Mouse (Mus musculus) left cerebral cortex, postnatal 14 days (tissue): ENCODE measurements around the gene Map2k3. TPM values are rescaled to one million over a fixed set of nuclear protein-coding genes. Genes with fewer than 3 reads are reported as not detected.

Experiments used
- total RNA-seq, 2 experiments: library from RNA; stranded (reverse); gene quantifications; 2 replicates each; pipeline ENCODE4 v1.2.3; 2021

The Map2k3 gene
- total RNA-seq, 2 experiments from 2014 or later = 12.1 to 14.7 TPM

Other genes starting within 250 kb of the Map2k3 start
- 10 to 100 TPM; 40.4 to 43.8 TPM for gene Llgl1, start 232.3 kb upstream of the Map2k3 start, total RNA-seq
- 10 to 100 TPM; 42.9 to 49.3 TPM for gene Flii, start 204.8 kb upstream of the Map2k3 start, total RNA-seq
- gene Mief2, start 203.6 kb upstream of the Map2k3 start, total RNA-seq = 10 to 100 TPM; 22.3 to 27.6 TPM
- gene Top3a, start 154.7 kb upstream of the Map2k3 start, total RNA-seq = 1 to 10 TPM; 3.4 to 3.9 TPM
- gene Smcr8, start 154.5 kb upstream of the Map2k3 start, total RNA-seq = 10 to 100 TPM; 25.5 to 26.5 TPM
- gene Shmt1, start 120.3 kb upstream of the Map2k3 start, total RNA-seq = 1 to 10 TPM; 1.7 to 2.8 TPM
- 10 to 100 TPM; 30.6 to 31.5 TPM for gene Dhrs7b, start 101.4 kb upstream of the Map2k3 start, total RNA-seq
- gene Tmem11, start 52.8 kb upstream of the Map2k3 start, total RNA-seq = 10 to 100 TPM; 24.7 to 27.0 TPM
- 10 to 100 TPM; 10.6 to 11.8 TPM for gene Natd1, start 17.3 kb upstream of the Map2k3 start, total RNA-seq
- 10 to 100 TPM; 12.9 to 13.5 TPM for gene Kcnj12, start 90.5 kb downstream of the Map2k3 start, total RNA-seq
- gene Tnfrsf13b, start 194.7 kb downstream of the Map2k3 start, total RNA-seq = 1 to 10 TPM; 1.2 to 1.6 TPM
- gene Usp22, start 243.0 kb downstream of the Map2k3 start, total RNA-seq = 100 to 1,000 TPM; 275 to 287 TPM